Mouse (Mus musculus) kidney, embryonic 16.5 days (tissue): ENCODE results near the gene Bcas3. TPM values are rescaled to one million over a fixed set of nuclear protein-coding genes. Genes with fewer than 3 reads are reported as not detected.

ENCODE experiments used
- ATAC-seq: fragments of 200-750 bp; cut with Nextera tagmentation; 2 replicates; pipeline ENCODE4 v1.8.0; 2017; ENCODE audit warnings: moderate TSS enrichment; ENCODE audit not compliant: low FRiP score, low TSS enrichment
- H3K27ac ChIP-seq: fragments of 300-500 bp; sonication (generic); 2 replicates; pipeline ENCODE4 v1.5.1; 2014; ENCODE audit warnings: low read length
- H3K27me3 ChIP-seq: fragments of 300-500 bp; sonication (generic); 2 replicates; pipeline ENCODE4 v1.6.1; 2014; ENCODE audit warnings: low read length, control low read depth, mixed read lengths; ENCODE audit not compliant: insufficient read depth
- H3K36me3 ChIP-seq: fragments of 300-500 bp; sonication (generic); 2 replicates; pipeline ENCODE4 v1.6.1; 2014; ENCODE audit warnings: low read length, control low read depth, mixed read lengths; ENCODE audit not compliant: insufficient read depth
- H3K4me1 ChIP-seq: fragments of 300-500 bp; sonication (generic); 2 replicates; pipeline ENCODE4 v1.6.1; 2014; ENCODE audit warnings: low read length, control low read depth, mixed read lengths; ENCODE audit not compliant: insufficient read depth
- H3K4me2 ChIP-seq: fragments of 300-500 bp; sonication (generic); replicated peaks from 2 replicates; pipeline ENCODE4 v1.6.1; 2014; ENCODE audit warnings: low read depth, low read length
- H3K4me3 ChIP-seq: fragments of 300-500 bp; sonication (generic); 2 replicates; pipeline ENCODE4 v1.5.1; 2014; ENCODE audit warnings: mild to moderate bottlenecking, low read length
- H3K9ac ChIP-seq: fragments of 300-500 bp; sonication (generic); replicated peaks from 2 replicates; pipeline ENCODE4 v1.6.1; 2014; ENCODE audit warnings: low read length
- H3K9me3 ChIP-seq: fragments of 300-500 bp; sonication (generic); 2 replicates; pipeline ENCODE4 v1.6.1; 2016; ENCODE audit warnings: low read length, control low read depth
- WGBS: fragments of 180-500 bp; shearing (Covaris S2); extraction: QIAGEN DNeasy Blood & Tissue Kit; methylation state at CpG from one replicate; pipeline ENCODE4 v1.1.7; 2014; 5-methylcytosine and 5-hydroxymethylcytosine counted together
- polyA plus RNA-seq: library from polyadenylated mRNA; unstranded; fragments of >200 nt; fragmentation: Nextera tagmentation; extraction: Ambion mirVana; gene quantifications from 2 replicates; pipeline ENCODE4 v1.2.1, GENCODE M21; 2015

The Bcas3 gene
- polyA plus RNA-seq, 1 experiment from 2014 or later = 34.7 TPM

- ATAC-seq = no peak
Observed at GRCm38 (mm10) chr11:85835753-85836522, 483.0 kb downstream of the Bcas3 start.

DNA sequence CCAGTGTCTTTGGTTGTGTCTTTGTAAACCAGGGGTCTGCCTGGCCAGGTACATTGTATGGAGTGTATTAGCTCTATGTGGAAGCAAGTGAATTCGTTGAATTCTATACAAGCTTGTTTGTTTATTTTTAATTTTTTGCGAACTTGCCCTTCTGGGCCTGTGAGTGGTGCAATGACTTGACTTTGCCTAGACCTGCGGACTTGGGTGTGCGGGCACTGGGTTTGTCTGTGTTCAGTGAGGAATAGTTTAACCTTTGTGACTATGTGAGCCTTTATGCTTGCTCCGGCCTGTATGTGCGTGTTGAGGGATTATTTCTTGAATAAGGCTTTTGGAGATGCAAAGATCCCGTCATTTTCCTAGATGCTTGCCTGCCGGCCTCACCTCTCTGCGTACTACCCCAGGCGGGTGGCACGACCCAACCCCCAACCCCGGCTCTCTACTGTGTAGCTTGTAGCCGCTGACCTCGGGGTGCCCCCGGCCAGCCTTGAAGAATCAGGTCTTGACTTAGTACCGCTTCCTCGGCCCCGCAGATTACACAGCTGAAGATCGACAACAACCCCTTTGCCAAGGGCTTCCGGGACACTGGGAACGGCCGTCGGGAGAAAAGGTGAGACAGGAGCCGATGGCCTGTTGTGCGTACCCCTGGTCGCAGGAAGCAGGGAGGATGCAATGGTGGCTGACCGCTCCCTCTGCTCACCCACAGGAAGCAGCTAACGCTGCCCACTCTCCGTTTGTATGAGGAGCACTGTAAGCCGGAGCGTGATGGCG lies 483.7 kb downstream of the Bcas3 start:
- no peaks in the 10 kb centered on the region for H3K9me3 ChIP-seq
- peak overlapping the region; percentile 94 for H3K9ac ChIP-seq
- H3K4me3 ChIP-seq = peak overlapping the region; percentile 74
- H3K27ac ChIP-seq = peak overlapping the region; percentile 94
- no peak for ATAC-seq
- H3K4me2 ChIP-seq = peak overlapping the region; percentile 79
- H3K36me3 ChIP-seq = peaks cover 6% of the 10 kb centered on the region; the same call in 1 of the 2 replicates
- peaks cover 62% of the 10 kb centered on the region for H3K27me3 ChIP-seq
- WGBS = 5% methylated on average over 32 of the region's 32 CpGs
- H3K4me1 ChIP-seq = peaks cover 26% of the 10 kb centered on the region

More at GRCm38 (mm10) chr11:85835753-85836522, 483.0 kb downstream of the Bcas3 start:
- Histone ChIP-seq H3K4me3 (peak overlapping the region; percentile 74), H3K9ac (peak overlapping the region; percentile 94), H3K27ac (peak overlapping the region; percentile 94), H3K4me1 (peaks cover 22% of the 10 kb centered on the region; the same call in 1 of the 2 replicates), H3K9me3 (no peaks in the 10 kb centered on the region), H3K27me3 (peaks cover 61% of the 10 kb centered on the region), H3K36me3 (peaks cover 6% of the 10 kb centered on the region; the same call in 1 of the 2 replicates), H3K4me2 (peak overlapping the region; percentile 79)
- WGBS = 9% methylated on average over 16 of the region's 16 CpGs

DNA sequence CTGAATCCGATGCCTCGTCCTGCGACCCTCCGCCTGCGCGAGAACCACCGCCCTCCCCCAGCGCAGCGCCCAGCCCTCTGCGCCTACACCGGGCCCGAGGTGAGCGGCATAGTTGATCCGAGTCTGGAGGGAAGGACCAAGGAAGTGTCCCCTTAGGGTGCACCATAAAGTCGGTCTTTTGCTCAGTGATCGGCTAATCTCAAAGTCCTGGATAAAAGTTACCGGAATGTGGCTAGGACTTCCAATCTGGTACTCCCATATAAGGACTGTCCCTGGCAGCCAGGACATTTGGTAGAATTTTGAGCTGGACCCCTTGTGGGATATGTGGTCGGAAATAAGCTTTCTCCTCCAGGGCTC lies 484.3 kb downstream of the Bcas3 start:
- H3K27me3 ChIP-seq = peaks cover 64% of the 10 kb centered on the region
- peaks cover 6% of the 10 kb centered on the region; the same call in 1 of the 2 replicates for H3K36me3 ChIP-seq
- peak overlapping the region; percentile 79 for H3K4me2 ChIP-seq
- H3K9me3 ChIP-seq = no peaks in the 10 kb centered on the region
- WGBS = 2% methylated on average over 18 of the region's 18 CpGs
- peak overlapping the region; percentile 94 for H3K9ac ChIP-seq
- H3K27ac ChIP-seq = peak overlapping the region; percentile 94
- H3K4me3 ChIP-seq = peak overlapping the region; percentile 74
- H3K4me1 ChIP-seq = peaks cover 30% of the 10 kb centered on the region
- no peak for ATAC-seq

DNA sequence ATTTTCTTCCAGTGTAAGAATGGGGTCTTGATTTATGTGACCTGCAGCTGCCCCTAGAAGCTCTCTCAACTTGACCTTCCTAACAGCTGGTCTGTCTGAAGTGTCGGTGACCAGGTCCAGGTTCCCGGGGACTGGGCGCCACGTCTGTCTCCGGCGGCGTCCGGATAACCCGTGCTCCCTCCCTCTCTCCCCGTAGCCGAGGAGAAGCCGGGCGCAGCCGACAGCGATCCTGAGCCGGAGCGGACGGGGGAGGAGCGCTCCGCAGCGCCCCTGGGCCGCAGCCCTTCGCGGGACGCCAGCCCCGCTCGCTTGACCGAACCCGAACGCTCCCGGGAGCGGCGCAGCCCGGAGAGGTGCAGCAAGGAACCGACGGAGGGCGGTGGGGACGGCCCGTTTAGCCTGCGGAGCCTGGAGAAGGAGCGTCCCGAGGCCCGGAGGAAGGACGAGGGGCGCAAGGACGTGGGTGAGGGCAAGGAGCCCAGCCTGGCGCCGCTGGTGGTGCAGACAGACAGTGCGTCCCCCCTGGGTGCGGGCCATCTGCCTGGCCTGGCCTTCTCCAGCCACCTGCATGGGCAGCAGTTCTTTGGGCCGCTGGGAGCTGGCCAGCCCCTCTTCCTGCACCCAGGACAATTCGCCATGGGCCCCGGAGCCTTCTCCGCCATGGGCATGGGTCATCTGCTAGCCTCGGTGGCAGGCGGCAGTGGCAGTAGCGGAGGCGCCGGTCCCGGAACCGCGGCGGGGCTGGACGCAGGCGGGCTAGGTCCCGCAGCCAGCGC lies 484.9 kb downstream of the Bcas3 start:
- H3K4me1 ChIP-seq = peaks cover 34% of the 10 kb centered on the region
- peak overlapping the region; percentile 79 for H3K4me2 ChIP-seq
- H3K9ac ChIP-seq = peak overlapping the region; percentile 94
- peaks cover 6% of the 10 kb centered on the region; the same call in 1 of the 2 replicates for H3K36me3 ChIP-seq
- no peak for ATAC-seq
- H3K27me3 ChIP-seq = peaks cover 67% of the 10 kb centered on the region
- H3K4me3 ChIP-seq = peak overlapping the region; percentile 74
- WGBS = 5% methylated on average over 66 of the region's 67 CpGs
- no peaks in the 10 kb centered on the region for H3K9me3 ChIP-seq
- peak overlapping the region; percentile 94 for H3K27ac ChIP-seq

DNA sequence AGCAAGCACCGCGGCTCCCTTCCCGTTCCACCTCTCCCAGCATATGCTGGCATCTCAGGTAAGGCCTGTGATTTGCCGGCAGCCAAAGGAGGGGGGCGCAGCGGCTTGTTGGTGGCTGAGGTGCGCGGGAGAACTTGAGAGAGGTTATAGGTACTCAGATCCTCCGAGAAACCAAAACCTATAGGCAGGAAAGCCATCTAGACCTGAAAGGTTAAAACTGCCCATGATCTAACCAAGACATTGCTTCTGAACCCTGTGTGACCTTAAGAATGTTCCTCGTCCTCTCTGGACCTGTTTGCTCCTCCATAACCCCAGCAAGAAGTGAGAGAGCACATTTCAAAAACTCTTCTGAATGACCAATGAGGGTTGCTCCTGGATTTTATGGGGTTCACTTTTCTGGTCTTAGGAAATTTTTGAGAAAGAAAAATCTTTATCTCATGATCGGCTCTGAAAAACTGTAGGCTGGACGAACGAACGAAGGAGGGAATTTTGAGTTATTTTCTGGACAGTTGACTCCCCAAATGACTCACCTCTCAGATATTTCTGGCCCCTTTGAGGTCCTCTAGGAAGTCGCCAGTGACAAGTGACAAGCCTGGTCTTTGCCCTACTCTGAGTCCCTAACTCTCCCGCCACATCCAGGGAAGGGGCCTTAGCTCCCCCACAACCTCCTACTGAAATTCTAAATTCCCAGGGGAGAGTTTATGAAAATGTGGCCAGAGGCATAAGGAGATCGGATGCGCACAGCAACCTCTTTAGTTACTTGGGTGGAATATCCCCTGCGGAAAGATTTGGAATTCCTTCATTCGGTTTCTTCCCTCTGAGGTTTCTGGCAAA lies 485.7 kb downstream of the Bcas3 start:
- 18% methylated on average over 20 of the region's 20 CpGs for WGBS
- H3K9ac ChIP-seq = peak overlapping the region; percentile 94
- H3K36me3 ChIP-seq = peaks cover 6% of the 10 kb centered on the region; the same call in 1 of the 2 replicates
- no peak for ATAC-seq
- no peaks in the 10 kb centered on the region for H3K9me3 ChIP-seq
- peaks cover 67% of the 10 kb centered on the region for H3K27me3 ChIP-seq
- peak overlapping the region; percentile 94 for H3K27ac ChIP-seq
- H3K4me3 ChIP-seq = peak overlapping the region; percentile 74
- peak overlapping the region; percentile 79 for H3K4me2 ChIP-seq
- H3K4me1 ChIP-seq = peaks cover 41% of the 10 kb centered on the region

- Histone ChIP-seq H3K4me3 (peak overlapping the region; percentile 74), H3K4me2 (peak overlapping the region; percentile 79), H3K9me3 (no peaks in the 10 kb centered on the region), H3K4me1 (peaks cover 45% of the 10 kb centered on the region), H3K27ac (peak overlapping the region; percentile 94), H3K27me3 (peaks cover 63% of the 10 kb centered on the region), H3K36me3 (peaks cover 6% of the 10 kb centered on the region; the same call in 1 of the 2 replicates), H3K9ac (peak overlapping the region; percentile 94)
- 26% methylated on average over 7 of the region's 7 CpGs for WGBS
- no peak for ATAC-seq
Observed at GRCm38 (mm10) chr11:85839258-85840030, 486.5 kb downstream of the Bcas3 start.

DNA sequence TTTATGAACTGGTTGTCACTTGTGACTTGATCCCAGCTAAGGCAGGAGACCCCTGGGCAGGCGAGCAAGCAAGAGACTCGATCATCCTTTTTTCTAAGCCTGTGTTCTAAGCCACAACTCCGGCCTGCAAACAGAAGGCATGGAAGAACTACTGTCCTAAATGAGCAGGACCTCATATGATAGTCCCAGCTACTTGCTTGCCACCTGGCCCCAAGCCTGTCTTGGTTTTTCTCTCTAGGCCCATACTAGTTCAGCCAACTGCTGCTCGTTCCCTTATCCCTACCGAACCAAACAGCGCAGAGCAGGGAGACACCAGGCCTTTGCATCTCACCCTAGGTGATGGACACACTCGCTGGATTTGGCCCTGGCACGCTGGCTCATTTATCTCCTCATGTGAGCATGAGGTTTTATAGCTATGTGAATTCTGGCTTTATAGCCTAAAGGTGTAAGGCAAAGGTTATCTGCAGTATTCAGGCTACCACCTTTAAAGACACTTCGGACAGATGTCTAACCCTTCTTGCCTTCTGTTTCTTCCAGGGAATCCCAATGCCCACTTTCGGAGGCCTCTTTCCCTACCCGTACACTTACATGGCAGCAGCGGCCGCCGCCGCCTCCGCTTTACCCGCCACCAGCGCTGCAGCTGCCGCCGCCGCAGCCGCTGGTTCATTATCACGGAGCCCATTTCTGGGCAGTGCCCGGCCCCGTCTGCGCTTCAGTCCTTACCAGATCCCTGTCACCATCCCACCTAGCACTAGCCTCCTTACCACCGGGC lies 487.2 kb downstream of the Bcas3 start:
- Histone ChIP-seq H3K4me1 (peaks cover 48% of the 10 kb centered on the region), H3K9ac (peak overlapping the region; percentile 94), H3K4me3 (peak overlapping the region; percentile 74), H3K36me3 (peaks cover 6% of the 10 kb centered on the region; the same call in 1 of the 2 replicates), H3K27me3 (peaks cover 56% of the 10 kb centered on the region), H3K9me3 (no peaks in the 10 kb centered on the region), H3K4me2 (peak overlapping the region; percentile 79), H3K27ac (peak overlapping the region; percentile 94)
- 18% methylated on average over 26 of the region's 27 CpGs for WGBS
- ATAC-seq = no peak

GRCm38 (mm10) chr11:85840803-85841145 lies 487.8 kb downstream of the Bcas3 start:
- Histone ChIP-seq H3K9me3 (no peaks in the 10 kb centered on the region), H3K4me3 (peak overlapping the region; percentile 74), H3K36me3 (peaks cover 6% of the 10 kb centered on the region; the same call in 1 of the 2 replicates), H3K4me2 (peak overlapping the region; percentile 79), H3K4me1 (peaks cover 53% of the 10 kb centered on the region), H3K9ac (peak overlapping the region; percentile 94), H3K27me3 (peaks cover 54% of the 10 kb centered on the region), H3K27ac (peak overlapping the region; percentile 94)
- 12% methylated on average over 21 of the region's 21 CpGs for WGBS
- no peak for ATAC-seq
